Mouse (Mus musculus): Measurements from ENCODE around the gene Limk2. TPM values are rescaled to one million over a fixed set of nuclear protein-coding genes. Genes with fewer than 3 reads are reported as not detected.

Limk2 gene
- polyA plus RNA-seq (2015; fragmentation: Nextera tagmentation; extraction: Ambion mirVana) = 7.6 and 9.0 TPM in 2 replicates

GRCm38 (mm10) chr11:3408997-3409732, at the start of gene Limk2:
Gene Limk2, minus strand, starts transcription at chr11:3409189.
- Histone ChIP-seq H3K9me3 (replicated peaks) (no peaks in the 10 kb centered on the region), H3K4me1 (replicated peaks) (peaks cover 46% of the 10 kb centered on the region), H3K36me3 (replicated peaks) (peaks cover 4% of the 10 kb centered on the region; the same call in 1 of the 2 replicates), H3K4me2 (peak within 1 kb of the TSS; percentile 83), H3K27me3 (no peaks in the 10 kb centered on the region), H3K9ac (peak within 1 kb of the TSS; percentile 68), H3K4me3 (replicated peaks) (peak within 1 kb of the TSS; percentile 85), H3K27ac (replicated peaks) (peak within 1 kb of the TSS; percentile 67)
- WGBS (ENCODE audit: insufficient replicate concordance) = 3% methylated on average over 45 of the region's 45 CpGs
- peak; percentile 98 for ATAC-seq (ENCODE audit: insufficient read depth)

GRCm38 (mm10) chr11:3458428-3459104, 49.6 kb upstream of the Limk2 start:
- WGBS (ENCODE audit: insufficient replicate concordance) = 76% methylated on average over 13 of the region's 13 CpGs
- peak; percentile 75 for ATAC-seq (ENCODE audit: insufficient read depth)
- Histone ChIP-seq H3K9me3 (replicated peaks) (no peaks in the 10 kb centered on the region), H3K9ac (no peak overlapping the region), H3K36me3 (replicated peaks) (0 out of 2 replicates have a peak, but pooled peaks cover 11% of the 10 kb centered on the region), H3K27ac (replicated peaks) (peak overlapping the region; percentile 64; the same call in 1 of the 2 replicates), H3K4me1 (replicated peaks) (peaks cover 7% of the 10 kb centered on the region; the same call in 1 of the 2 replicates), H3K4me3 (replicated peaks) (no peak overlapping the region), H3K4me2 (peak overlapping the region; percentile 16), H3K27me3 (no peaks in the 10 kb centered on the region)

GRCm38 (mm10) chr11:3456354-3456753, 47.4 kb upstream of the Limk2 start:
- no peak for ATAC-seq (ENCODE audit: insufficient read depth)
- 15% methylated on average over 1 of the region's 1 CpGs for WGBS (ENCODE audit: insufficient replicate concordance)

DNA sequence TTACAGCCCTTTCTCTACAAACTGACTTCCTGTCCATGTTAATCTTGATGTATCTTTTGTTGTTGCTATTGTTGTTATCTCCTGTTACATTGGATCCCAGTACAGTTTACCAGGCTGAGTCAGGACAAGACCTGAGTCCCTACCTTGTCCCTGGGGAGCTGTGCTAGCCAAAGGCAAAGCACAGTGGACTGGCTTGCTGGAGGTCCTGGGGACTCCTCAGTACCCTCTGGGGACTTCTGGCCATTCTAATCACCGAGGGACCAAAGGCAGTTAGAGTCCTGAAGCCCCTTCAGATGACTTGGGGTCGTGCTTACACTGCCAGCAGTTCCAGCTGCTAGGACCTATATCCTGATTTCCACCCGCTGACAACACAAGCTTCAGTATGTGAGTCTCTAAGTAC, 45.5 kb upstream of the Limk2 start:
- Histone ChIP-seq H3K9ac (no peak overlapping the region), H3K36me3 (replicated peaks) (0 out of 2 replicates have a peak, but pooled peaks cover 11% of the 10 kb centered on the region), H3K27me3 (no peaks in the 10 kb centered on the region), H3K4me2 (no peak overlapping the region), H3K4me1 (replicated peaks) (peaks cover 35% of the 10 kb centered on the region), H3K27ac (replicated peaks) (no peak overlapping the region), H3K4me3 (replicated peaks) (no peak overlapping the region), H3K9me3 (replicated peaks) (no peaks in the 10 kb centered on the region)
- WGBS (ENCODE audit: insufficient replicate concordance) = 80% methylated on average over 3 of the region's 3 CpGs
- ATAC-seq (ENCODE audit: insufficient read depth) = no peak

More at GRCm38 (mm10) chr11:3456354-3456753, 47.4 kb upstream of the Limk2 start:
- Histone ChIP-seq H3K27ac (replicated peaks) (no peak overlapping the region), H3K4me3 (replicated peaks) (no peak overlapping the region), H3K27me3 (no peaks in the 10 kb centered on the region), H3K4me1 (replicated peaks) (peaks cover 23% of the 10 kb centered on the region), H3K9me3 (replicated peaks) (no peaks in the 10 kb centered on the region), H3K4me2 (no peak overlapping the region), H3K9ac (no peak overlapping the region), H3K36me3 (replicated peaks) (0 out of 2 replicates have a peak, but pooled peaks cover 11% of the 10 kb centered on the region)

DNA sequence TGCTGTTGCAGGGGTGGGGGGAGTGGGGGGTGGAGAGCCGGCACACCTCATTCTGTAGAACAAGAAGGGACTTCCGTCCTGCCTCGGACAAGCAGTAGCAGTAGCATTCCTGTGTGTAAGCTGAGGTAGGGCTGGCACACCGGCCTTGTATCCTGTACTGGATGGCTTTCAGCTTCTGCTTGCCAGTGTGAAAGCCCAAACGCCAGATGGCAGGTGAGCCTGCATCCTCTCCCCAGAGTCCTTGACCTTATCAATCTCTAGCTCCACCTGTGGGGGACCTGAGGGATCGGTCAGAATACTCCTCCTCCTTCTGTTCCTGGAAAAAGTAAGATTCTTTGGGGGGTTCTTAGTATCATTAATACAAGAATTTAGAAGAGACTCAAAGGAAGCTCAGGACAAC, 44.5 kb upstream of the Limk2 start:
- 55% methylated on average over 6 of the region's 6 CpGs for WGBS (ENCODE audit: insufficient replicate concordance)
- Histone ChIP-seq H3K4me3 (replicated peaks) (peak overlapping the region; percentile 71), H3K36me3 (replicated peaks) (0 out of 2 replicates have a peak, but pooled peaks cover 11% of the 10 kb centered on the region), H3K9ac (peak overlapping the region; percentile 15; the same call in 1 of the 2 replicates), H3K4me1 (replicated peaks) (peaks cover 35% of the 10 kb centered on the region), H3K27ac (replicated peaks) (no peak overlapping the region), H3K27me3 (no peaks in the 10 kb centered on the region), H3K9me3 (replicated peaks) (no peaks in the 10 kb centered on the region), H3K4me2 (peak overlapping the region; percentile 88)
- no peak for ATAC-seq (ENCODE audit: insufficient read depth)

- peak; percentile 19 for ATAC-seq (ENCODE audit: insufficient read depth)
Measured at GRCm38 (mm10) chr11:3452769-3453168, 43.8 kb upstream of the Limk2 start.

GRCm38 (mm10) chr11:3452167-3452639, 43.2 kb upstream of the Limk2 start, which contains the start of gene Rnf185:
Gene Rnf185, minus strand, starts transcription at chr11:3452363.
- Histone ChIP-seq H3K4me3 (replicated peaks) (peak within 1 kb of the TSS; percentile 71), H3K36me3 (replicated peaks) (0 out of 2 replicates have a peak, but pooled peaks cover 11% of the 10 kb centered on the region), H3K27ac (replicated peaks) (peak within 1 kb of the TSS; percentile 80), H3K4me1 (replicated peaks) (peaks cover 32% of the 10 kb centered on the region), H3K27me3 (no peaks in the 10 kb centered on the region), H3K9me3 (replicated peaks) (no peaks in the 10 kb centered on the region), H3K4me2 (peak within 1 kb of the TSS; percentile 88), H3K9ac (peak within 1 kb of the TSS; percentile 66)
- peak; percentile 98 for ATAC-seq (ENCODE audit: insufficient read depth)
- 0% methylated on average over 45 of the region's 45 CpGs for WGBS (ENCODE audit: insufficient replicate concordance)

More at GRCm38 (mm10) chr11:3452769-3453168, 43.8 kb upstream of the Limk2 start:
- 0% methylated on average over 9 of the region's 9 CpGs for WGBS (ENCODE audit: insufficient replicate concordance)
- no peaks in the 10 kb centered on the region for H3K9me3 ChIP-seq (replicated peaks)
- H3K4me2 ChIP-seq = peak overlapping the region; percentile 88
- H3K9ac ChIP-seq = peak overlapping the region; percentile 66
- peak overlapping the region; percentile 80 for H3K27ac ChIP-seq (replicated peaks)
- H3K4me1 ChIP-seq (replicated peaks) = peaks cover 35% of the 10 kb centered on the region
- H3K36me3 ChIP-seq (replicated peaks) = 0 out of 2 replicates have a peak, but pooled peaks cover 11% of the 10 kb centered on the region
- no peaks in the 10 kb centered on the region for H3K27me3 ChIP-seq
- H3K4me3 ChIP-seq (replicated peaks) = peak overlapping the region; percentile 71

DNA sequence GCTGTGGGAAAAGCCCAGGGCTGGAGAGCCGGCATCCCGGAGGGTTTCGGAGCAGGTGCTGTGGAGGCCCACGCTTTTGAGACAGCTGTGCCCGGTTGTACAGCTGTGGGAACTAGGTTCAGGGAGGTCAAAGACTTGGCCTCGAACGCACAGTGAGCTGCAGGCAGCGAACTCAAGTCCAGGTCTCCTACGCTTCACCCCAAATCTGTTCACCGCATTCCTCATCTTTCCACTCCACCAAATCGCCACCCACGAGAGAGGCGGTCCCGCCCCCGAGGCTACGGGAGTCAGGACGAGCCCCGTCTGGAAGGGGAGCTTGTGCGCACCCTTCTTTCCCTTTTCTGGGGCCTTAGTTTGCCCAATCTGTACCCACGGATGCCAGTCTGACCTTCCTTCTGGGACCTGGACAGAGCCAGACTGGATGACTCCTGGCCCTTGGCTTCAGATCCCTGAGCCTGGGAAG, 42.7 kb upstream of the Limk2 start:
- under 1% methylated on average over 20 of the region's 20 CpGs for WGBS (ENCODE audit: insufficient replicate concordance)
- 0 out of 2 replicates have a peak, but pooled peaks cover 11% of the 10 kb centered on the region for H3K36me3 ChIP-seq (replicated peaks)
- H3K4me3 ChIP-seq (replicated peaks) = peak overlapping the region; percentile 71
- peak overlapping the region; percentile 88 for H3K4me2 ChIP-seq
- H3K9me3 ChIP-seq (replicated peaks) = no peaks in the 10 kb centered on the region
- H3K9ac ChIP-seq = peak overlapping the region; percentile 66
- H3K27ac ChIP-seq (replicated peaks) = peak overlapping the region; percentile 80
- no peaks in the 10 kb centered on the region for H3K27me3 ChIP-seq
- peak; percentile 45 for ATAC-seq (ENCODE audit: insufficient read depth)
- peaks cover 32% of the 10 kb centered on the region for H3K4me1 ChIP-seq (replicated peaks)

- Histone ChIP-seq H3K36me3 (replicated peaks) (no peaks in the 10 kb centered on the region), H3K9me3 (replicated peaks) (no peaks in the 10 kb centered on the region), H3K4me1 (replicated peaks) (no peaks in the 10 kb centered on the region), H3K27me3 (no peaks in the 10 kb centered on the region), H3K4me2 (no peak overlapping the region), H3K9ac (no peak overlapping the region), H3K27ac (replicated peaks) (no peak overlapping the region), H3K4me3 (replicated peaks) (no peak overlapping the region)
- no peak for ATAC-seq (ENCODE audit: insufficient read depth)
- 35% methylated on average over 8 of the region's 8 CpGs for WGBS (ENCODE audit: insufficient replicate concordance)
Measured at GRCm38 (mm10) chr11:3444875-3445274, 35.9 kb upstream of the Limk2 start.

- Histone ChIP-seq H3K9ac (no peak overlapping the region), H3K4me1 (replicated peaks) (no peaks in the 10 kb centered on the region), H3K27me3 (no peaks in the 10 kb centered on the region), H3K9me3 (replicated peaks) (no peaks in the 10 kb centered on the region), H3K27ac (replicated peaks) (no peak overlapping the region), H3K4me3 (replicated peaks) (no peak overlapping the region), H3K4me2 (no peak overlapping the region), H3K36me3 (replicated peaks) (no peaks in the 10 kb centered on the region)
- ATAC-seq (ENCODE audit: insufficient read depth) = no peak
- 71% methylated on average over 2 of the region's 2 CpGs for WGBS (ENCODE audit: insufficient replicate concordance)
Measured at GRCm38 (mm10) chr11:3443091-3443490, 34.1 kb upstream of the Limk2 start.

DNA sequence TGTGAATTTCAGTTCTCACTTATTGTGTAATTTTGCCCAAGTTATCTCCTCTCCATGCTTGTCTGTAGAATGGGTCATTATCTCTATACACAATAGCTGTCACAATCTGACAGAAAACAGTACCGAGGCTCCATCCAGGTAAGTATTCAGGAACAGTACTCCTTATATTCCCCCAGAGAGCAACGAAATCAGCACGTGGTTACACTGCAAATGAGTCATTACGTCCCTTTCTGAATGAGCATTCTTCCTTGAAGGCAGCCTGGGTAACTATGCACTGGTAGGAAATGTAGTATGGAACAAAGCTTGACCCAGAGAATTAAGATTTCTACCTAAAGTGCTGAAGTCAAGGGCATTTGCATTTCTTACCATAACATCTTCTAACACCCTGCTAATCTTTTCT, 33.7 kb upstream of the Limk2 start:
- Histone ChIP-seq H3K4me1 (replicated peaks) (no peaks in the 10 kb centered on the region), H3K4me3 (replicated peaks) (no peak overlapping the region), H3K27me3 (no peaks in the 10 kb centered on the region), H3K9ac (no peak overlapping the region), H3K36me3 (replicated peaks) (no peaks in the 10 kb centered on the region), H3K4me2 (no peak overlapping the region), H3K9me3 (replicated peaks) (no peaks in the 10 kb centered on the region), H3K27ac (replicated peaks) (no peak overlapping the region)
- WGBS (ENCODE audit: insufficient replicate concordance) = 45% methylated on average over 4 of the region's 4 CpGs
- no peak for ATAC-seq (ENCODE audit: insufficient read depth)

All from liver, embryonic 15.5 days (tissue).